Mouse (Mus musculus) adrenal gland (tissue): ENCODE results near the gene Cyp20a1.

Experiments
- intact Hi-C: fragments of 180-260 bp; cut with DNase I; formaldehyde crosslinking; loops from one replicate; pipeline ENCODE4 v1.15.1; 2025
- long read RNA-seq, 2 experiments: library from polyadenylated mRNA; unstranded; transcript quantifications; one replicate each; pipeline ENCODE4 v2.0.0; 2020; ENCODE audit warnings: borderline replicate concordance in 1 of 2; ENCODE audit not compliant: insufficient replicate concordance in 1 of 2

Gene Cyp20a1
- long read RNA-seq, experiment 1, transcript Cyp20a1-201 (13 exons, 2,223 nt): major isoform, 23 of 27 reads
- long read RNA-seq, experiment 1, partial matches to known transcripts: 0 of 27 reads
- long read RNA-seq, experiment 1, other reads (novel, unspliced or antisense): 2 of 27 reads
- long read RNA-seq, experiment 2, transcript Cyp20a1-201 (13 exons, 2,223 nt): major isoform, 28 of 37 reads
- long read RNA-seq, experiment 2, partial matches to known transcripts: 5 of 37 reads
- long read RNA-seq, experiment 2, other reads (novel, unspliced or antisense): 3 of 37 reads

DNA sequence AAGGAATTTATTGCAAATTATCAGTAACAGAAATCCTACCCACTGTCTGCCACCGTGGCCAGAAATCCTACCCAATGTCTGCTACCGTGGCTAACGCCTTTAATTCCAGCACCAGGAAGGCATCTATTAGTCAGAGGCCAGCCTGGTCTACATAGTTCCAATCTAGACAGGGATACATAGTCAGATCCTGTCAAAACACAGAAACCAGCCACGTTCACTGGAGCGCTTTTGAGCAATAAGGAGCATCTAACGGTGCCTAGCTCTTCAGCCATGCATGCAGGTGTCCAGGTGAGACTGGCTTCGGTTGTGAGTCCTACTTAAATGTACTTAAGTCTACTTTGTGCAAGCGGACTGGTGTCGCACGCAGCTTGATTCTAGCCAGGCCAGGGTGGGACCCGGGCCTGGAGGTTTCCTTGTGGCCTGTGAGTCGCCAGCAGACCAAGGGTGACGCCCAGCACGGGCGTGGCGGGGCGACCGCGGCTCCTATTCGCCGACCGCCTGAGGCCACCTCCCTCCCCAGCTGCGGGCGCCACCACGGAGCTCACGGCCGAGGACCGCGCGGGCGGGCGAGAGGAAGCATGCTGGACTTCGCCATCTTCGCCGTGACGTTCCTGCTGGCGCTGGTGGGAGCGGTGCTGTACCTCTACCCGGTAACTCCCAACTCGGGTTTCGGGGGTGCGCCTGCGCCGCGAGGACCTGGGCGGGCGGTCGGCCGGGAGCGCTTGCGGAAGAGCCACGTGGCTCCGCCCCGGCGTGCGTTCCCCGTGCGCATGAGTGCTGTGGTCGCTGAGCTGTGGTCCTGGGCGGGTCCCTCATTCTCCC is at the start of gene Cyp20a1:
TSS of gene Cyp20a1 (plus strand) at position 516 of the 822 bp plus-strand sequence.
- intact Hi-C loops: loop anchor here (5.0 kb wide), 1 partner anchor 64 kb away; the partner anchor contains the start of gene Abi2

DNA sequence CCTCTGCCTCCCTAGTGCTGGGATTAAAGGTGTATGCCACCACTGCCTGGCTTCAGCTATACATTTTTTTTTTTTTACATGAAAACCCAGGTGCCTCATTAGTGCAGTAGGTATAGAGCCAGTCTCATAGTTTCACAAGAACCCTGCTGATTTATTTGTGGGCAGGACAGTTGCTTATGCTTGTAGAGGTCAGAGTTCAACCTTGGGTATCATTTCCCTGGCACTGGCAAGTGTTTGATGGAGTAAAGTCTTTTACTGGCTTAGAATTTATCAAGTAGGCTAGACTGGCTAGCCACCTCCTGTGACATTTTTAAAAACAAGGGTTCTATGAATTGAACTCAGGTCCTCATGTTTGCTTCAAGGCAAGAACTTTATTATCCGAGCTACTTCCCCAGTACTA is 49.2 kb upstream of the Cyp20a1 start:
- intact Hi-C loops: no loop called here

DNA sequence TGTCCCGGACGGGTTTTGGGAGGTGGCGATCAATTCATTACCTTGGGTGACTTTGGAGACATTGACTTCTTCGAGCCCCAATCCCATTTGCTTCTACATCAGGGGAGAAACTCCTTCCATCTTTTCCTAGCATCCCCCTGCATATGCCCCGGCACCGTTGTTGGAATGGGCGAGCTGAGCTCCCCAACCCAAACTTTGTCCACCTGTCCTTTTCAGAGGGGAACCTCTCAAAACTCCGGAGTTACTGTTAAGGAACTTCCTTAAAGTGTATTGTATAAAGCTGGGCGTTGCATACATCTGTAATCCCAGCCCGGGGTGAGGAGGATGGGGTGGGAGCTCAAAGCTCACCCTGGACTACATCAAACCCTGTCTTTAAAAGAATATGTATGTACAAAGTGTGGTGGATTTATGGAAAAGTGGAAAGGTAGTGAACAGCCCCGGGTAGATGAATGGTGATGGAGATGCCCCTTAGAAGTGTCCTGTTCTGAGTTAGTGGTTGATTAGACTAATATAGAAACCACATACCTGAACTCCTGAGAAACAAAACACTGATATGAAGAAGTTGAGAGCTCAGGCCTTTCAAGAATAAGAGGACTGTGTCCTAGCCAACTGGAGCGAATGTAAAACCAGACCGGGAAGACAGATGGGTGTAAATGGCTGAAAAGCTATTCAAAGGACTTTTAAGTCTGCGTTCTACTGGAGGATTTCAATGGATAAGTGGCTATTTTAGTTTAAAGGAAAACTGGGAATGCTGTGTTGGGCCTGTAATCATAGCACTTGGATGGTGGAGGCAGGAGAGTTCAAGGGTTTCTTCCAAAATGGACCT is 720 bp downstream of the Cyp20a1 start:
- intact Hi-C loops: loop anchor here (5.0 kb wide), 1 partner anchor 63 kb away; the partner anchor contains the start of gene Abi2

DNA sequence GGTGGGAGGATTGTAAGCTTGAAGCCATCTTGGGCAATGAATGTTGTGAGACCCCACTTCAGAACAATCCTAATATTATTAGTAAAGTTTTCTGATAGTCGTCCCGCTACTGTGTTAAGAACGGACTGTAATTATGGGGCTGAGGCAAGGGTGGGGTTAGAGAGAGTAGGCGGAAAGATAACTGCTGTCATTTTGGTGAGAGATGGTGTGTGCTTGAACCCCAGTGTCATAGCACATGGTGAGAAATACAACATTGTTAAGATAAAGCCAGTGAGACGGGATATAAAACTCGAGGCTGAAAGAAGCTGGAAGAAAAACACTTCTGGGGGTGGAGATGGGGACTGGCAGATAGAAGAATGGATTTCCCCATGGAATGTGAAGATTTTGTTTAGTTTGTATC is 1.5 kb downstream of the Cyp20a1 start:
- intact Hi-C loops: loop anchor here (5.0 kb wide), 1 partner anchor 63 kb away; the partner anchor contains the start of gene Abi2

DNA sequence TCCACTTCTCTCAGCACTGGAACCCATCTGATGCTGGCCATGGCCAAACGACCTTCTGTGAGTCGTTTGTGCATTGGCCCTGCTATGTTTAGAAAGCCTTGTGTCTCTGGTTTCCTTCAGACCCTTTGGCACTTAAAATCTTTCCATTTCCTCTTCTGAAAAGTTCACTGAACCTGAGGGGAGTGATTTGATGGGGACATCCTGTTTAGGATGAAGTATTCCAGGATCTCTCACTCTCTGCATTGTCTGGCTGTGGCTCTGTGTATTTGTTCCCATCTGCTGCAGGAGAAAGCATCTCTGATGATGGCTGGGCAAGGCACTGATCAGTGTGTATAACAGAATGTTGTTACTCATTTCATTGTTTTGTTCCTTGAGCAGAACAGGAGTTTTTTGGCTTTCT is 2.6 kb downstream of the Cyp20a1 start:
- intact Hi-C loops: no loop called here

DNA sequence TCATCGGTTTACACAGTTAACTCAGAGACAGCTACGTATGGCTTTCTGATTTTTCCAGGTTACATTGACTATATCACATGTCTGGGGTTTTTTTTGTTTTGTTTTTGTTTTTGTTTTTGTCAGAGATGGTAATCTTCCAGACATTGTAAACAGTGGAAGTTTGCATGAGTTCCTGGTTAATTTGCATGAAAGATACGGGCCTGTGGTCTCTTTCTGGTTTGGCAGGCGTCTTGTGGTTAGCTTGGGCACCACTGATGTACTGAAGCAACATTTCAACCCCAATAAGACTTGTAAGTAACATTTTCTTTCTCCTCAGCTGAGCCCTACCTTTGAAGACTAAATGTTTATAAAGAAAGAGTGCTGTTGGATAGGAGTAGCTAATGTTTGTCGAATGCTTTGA is 9.7 kb downstream of the Cyp20a1 start:
- intact Hi-C loops: no loop called here

DNA sequence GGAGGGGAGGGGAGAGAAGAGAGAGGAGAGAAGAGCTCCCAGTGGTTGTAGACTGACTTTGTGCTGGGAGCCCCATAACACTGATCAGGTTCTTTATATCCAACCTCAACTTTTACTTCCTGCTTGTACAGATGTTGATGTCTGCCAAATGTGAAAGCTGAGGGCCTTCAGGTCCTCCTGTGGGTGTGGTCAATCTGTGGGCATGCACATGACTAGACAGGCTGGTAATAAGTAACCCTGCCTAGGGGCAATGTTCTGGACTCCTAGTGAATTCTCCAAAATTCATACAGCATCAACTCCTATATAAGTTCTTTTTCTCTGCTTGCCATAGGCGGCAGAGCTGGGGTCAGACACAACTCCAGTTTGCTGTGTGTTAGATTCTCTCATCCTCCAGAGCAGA is 18.5 kb downstream of the Cyp20a1 start:
- intact Hi-C loops: no loop called here

DNA sequence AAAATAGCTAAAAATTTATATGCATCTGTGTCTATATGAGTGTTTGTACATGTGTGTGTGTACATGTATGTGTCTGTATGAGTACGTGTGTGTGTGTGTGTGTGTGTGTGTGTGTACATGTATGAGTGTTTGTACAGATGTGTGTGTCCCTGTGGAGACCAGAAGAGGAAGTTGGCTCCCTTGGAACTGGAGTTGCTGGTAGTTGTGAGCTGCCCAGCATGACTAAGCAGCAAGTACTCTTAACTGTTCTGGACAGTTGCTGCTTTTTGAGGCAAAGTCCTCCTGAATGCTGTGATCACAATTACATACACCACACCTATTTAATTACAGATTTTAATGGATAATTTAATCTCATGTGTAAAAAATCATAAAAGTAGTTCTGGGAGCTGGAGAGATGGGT is 33.4 kb downstream of the Cyp20a1 start:
- intact Hi-C loops: no loop called here

DNA sequence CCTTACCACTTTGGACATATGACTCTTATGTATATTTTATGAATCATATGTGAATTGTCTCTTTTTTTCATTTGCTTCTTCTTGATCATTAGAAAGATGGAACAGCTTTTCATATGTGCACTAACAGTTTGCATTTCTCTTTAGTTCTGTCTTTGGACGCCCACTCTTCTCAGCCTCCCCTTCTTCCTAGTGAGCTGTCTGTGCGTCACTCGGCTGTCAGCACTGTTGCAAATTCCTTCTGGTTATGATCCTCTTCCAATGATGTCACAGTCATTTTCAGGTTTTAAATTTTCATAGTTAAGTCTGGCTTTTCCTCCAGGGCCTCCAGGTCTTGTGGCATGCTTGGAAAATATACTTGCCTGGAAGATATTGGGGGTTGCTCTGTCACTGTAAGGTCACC is 38.8 kb downstream of the Cyp20a1 start:
- intact Hi-C loops: no loop called here

DNA sequence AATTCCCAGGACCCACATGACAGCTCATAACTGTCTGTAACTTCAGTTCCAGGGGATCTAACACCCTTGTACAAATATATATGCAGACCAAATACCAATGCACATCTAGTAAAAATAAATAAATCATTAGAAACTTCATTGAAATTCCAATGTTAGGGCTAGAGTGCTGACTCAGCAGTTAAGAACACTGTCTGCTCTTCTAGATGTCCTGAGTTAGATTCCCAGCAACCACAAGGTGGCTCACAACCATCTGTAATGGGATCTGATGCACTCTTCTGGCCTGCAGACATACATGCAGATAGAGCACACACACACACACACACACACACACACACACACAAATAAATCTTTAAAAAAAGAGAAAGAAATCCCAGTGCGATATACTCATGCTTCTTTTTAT is 61.7 kb downstream of the Cyp20a1 start:
- intact Hi-C loops: loop anchor here (5.0 kb wide), 2 partner anchors 63 to 452 kb away; partner anchors contain the start of gene Cyp20a1

DNA sequence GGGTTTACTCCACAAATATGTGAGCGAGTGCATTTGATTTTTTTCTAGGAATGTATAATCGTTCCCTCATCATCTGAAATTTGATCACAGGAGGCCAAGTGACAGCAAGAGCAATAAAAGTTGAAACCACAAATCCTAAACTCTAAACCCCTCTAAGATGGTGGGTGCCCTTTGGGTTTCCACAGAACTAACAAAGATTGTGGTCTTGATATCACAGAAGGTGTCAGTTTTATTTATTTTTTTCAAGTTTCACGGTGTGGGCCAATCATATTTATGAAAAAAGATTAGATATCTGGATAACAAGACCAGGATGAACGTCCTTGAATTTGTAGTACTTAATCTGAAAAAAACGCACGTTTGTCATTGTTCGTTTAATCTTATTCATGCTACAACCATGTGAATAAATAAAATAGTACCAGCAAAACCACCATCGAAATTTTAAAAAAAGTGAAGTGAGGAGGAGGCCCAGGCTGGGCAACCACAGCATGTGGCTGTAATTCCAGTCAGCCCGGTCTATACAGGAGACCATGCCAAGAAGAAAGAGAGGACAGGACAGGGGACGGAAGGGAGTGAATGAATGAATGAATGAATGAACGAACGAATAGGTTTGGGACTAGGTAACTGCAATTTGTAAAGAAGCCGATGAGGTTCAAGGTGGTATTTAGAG is 65.5 kb downstream of the Cyp20a1 start:
- intact Hi-C loops: loop anchor here (5.0 kb wide), 2 partner anchors 66 to 449 kb away; partner anchors contain the start of gene Cyp20a1

DNA sequence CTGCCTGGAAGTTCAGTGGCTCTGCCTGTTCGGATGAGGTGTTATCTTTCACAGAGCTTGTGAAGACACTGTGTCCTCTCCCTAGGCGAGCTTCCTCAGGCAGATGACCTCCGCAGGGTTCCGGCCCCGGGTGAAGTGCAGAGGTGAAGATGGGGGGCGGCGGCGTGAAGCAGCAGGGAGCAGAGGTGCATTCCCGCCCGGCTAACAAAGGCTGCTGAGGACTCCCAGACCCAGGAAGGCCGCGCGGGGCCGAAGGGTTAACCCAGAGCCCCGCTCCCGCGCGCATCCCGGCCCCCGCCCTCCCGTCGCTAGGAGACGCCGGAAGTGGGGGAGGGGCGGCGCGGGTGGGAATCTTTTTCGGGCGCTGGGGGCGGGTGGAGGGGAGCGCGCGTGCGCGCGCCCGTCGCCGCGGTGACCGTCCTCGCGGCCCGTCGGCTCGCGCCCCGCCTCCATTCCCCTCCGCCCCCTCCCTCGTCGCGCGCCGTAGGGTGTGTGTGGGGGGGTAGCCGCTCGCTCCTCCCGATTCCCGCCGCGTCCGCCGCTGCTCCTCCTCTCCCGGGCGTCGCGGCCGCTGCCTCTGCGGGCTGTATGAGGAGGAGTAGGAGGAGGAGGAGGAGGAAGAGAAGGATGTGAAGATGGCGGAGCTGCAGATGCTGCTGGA is 66.2 kb downstream of the Cyp20a1 start, which contains the start of gene Abi2:
TSS of gene Abi2 (plus strand) at position 452 of the 661 bp plus-strand sequence.
- intact Hi-C loops: loop anchor here (5.0 kb wide), 2 partner anchors 67 to 448 kb away; partner anchors contain the start of gene Cyp20a1

DNA sequence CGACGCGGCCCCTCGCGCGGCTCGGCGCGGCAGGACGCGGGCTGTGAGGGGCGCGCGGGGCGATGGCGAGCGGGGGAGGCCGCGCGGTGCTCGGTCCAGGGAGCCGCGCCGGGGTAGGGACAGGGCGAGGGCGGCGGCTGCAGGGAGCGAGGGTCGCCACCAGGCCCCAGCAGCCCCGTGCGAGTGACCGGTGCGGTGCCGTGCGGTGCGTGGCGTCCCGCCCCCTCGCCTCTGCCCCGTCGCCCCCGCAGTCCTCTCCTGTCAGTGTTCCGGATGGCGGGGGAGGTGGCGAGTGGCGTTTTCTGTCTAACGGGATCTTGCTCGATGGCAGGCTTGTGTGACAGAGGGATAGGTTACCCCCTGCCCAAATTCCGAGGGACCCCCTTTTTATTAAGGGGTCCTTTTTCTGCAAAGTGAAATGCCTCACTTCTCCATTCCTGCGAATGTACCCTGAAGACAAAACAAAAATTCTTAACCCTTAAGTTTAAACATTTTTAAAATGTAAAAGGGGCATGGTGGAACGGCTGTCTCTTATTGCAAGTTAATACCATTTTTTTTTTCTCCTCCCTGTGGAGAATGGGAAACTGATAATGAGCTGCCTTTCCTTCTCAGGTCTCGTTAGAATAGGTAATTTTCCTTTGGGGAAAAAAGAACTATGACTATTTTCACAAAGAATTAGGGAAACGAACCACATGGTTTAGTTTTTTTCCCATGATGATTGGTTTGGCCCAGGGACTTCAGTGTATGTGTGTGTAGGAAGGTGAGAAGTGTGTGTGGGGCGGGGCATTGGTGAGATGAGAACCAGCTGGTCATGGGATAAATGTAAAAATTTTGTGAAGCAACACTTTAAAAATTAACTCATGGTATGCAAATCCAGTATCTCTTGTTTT is 67.0 kb downstream of the Cyp20a1 start:
- intact Hi-C loops: loop anchor here (5.0 kb wide), 2 partner anchors 68 to 447 kb away; partner anchors contain the start of gene Cyp20a1

DNA sequence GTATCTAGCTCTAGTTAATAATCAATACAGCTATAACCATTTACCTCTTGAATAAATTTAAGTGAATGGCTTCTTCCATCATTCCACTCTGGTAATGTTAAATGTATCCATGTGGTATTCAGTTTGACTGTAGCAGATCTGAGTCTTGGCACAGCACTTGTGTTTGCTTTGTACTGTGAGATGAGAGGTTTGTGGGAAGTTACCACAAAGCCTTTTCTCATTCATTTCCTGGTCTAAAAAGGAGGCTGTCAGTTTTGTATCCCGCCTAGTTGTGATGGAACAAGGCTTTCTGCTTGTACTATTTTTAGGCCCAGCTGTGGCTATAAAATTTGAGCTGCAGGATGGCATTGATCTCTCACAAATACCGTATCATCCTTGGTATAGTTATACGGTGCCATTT is 73.6 kb downstream of the Cyp20a1 start:
- intact Hi-C loops: no loop called here

DNA sequence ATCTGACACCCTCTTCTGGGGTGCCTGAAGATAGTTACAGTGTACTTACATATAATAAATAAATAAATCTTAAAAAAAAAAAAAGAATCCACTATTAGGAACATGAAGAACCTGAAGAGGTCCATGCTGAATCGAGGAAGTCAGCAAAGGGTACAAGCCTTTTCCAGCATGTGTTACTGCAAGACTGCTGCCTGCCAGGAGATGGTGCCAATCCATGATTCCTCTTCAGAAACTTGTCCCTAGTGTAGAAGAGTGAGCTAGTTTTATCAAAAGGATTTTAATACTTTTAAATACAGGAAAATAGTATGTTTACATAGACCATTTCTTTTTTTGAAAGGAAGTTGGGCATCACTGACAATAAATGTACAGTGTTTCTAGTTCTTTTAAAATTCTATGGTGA is 80.8 kb downstream of the Cyp20a1 start:
- intact Hi-C loops: no loop called here

DNA sequence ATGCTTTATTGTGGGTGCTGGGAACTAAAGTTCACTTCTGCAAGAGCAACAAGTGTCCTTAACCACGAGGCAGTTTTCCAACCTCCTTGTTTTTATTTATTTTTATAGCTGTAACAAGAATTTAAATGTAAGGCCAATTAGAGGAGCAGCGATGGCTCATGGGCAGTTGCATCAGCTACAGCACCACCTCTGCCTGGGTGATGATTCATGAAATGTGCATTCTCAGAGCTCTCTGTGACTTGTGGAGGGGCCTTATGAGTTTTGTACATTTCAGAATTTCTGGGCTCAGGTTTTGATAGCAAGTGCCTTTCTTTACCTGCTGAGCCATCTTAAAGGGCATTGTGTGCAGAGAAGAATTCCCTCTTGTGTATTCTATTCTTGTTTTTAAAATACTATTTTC is 85.2 kb downstream of the Cyp20a1 start:
- intact Hi-C loops: no loop called here

DNA sequence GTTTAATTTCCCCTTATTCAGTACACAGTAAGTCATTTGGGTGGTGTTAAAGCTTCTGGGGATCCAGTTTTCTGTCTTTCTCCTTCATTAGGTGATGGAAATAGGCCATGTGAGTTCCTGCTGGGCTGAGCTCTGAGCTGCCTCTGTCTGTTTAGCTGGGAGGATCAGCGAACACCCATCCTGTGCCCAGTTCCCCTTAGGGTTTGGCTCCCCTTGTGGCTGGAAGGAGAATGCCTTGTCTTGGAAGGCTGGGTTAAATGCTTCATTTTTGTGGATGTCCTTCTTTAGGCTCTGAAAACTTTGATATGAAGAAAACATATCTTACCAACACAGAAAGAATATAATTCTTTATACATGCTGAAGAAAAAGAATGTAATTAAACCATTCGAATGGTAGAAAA is 85.8 kb downstream of the Cyp20a1 start:
- intact Hi-C loops: no loop called here

DNA sequence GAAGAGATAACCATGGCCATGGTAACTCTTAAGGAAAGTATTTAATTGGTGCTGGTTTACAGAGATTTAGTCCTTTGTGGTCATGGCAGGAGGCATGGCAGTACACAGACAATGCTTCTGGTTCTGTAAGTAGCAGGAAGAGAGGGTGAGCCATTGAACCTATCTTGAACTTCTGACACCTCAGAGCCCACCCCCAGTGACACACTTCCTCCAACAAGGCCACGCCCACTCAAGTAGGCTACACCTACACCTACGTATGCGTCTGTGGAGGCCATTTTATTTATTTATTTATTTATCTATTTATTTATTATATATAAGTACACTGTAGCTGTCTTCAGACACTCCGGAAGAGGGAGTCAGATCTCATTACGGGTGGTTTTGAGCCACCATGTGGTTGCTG is 88.4 kb downstream of the Cyp20a1 start:
- intact Hi-C loops: no loop called here

DNA sequence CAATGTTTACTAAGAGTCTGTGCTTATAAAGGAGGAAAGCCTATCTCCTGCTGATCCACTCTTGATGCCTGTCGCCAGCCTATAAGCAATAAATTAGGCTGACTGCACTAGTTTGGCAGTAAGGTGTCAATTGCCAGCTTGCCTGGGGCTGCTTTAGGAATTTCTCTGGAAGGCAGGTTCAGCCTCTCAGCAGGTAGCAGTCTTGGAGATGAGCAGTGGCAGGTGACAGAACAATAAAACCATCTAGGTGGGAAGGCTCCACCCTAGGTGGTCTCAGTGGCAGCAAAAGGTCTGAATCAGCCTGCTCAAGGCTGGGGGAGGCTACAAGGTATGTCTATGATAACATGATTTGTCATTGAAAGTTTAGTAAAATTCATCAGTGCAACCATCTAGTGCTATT is 89.4 kb downstream of the Cyp20a1 start:
- intact Hi-C loops: no loop called here
